8 mouse cellular contexts compared by ENCODE assay signal in genomic region chr11:97987551-97988526, GRCm38 (mm10). TPM values are rescaled to one million over a fixed set of nuclear protein-coding genes. Genes with fewer than 3 reads are reported as not detected.
A peak's percentile ranks its signal among the peaks of the same experiment; 100 is the strongest.
DNase-seq lines count a peak whose midpoint lies in the region; ATAC-seq lines count a peak whose summit lies in the region.

No protein-coding gene starts in this region.

- DNase-seq in adipocyte (ENCODE audit: low spot score), result peak; percentile 97
- peak; percentile 99 for DNase-seq in embryo, embryonic 10 days (ENCODE audit: low spot score)
- DNase-seq in gastrocnemius, postnatal 14 days, result peak; percentile 94
- peak; percentile 93 to 95 for DNase-seq in left cerebral cortex, postnatal 10 days (ENCODE audit: extremely low spot score in 1 of 2, low spot score in 2 of 2)
- DNase-seq in right cerebral cortex, postnatal 25 days, result peak; percentile 92
- DNase-seq in urinary bladder, postnatal 4 days (ENCODE audit: low spot score in 2 of 2), result peak; percentile 90 to 94

- intact Hi-C loops in gastrocnemius, postnatal 14 days (cut with DNase I; ENCODE audit: low total_unique reads), result loop anchor here (1.0 kb wide), 1 partner anchor 89 kb away; no protein-coding TSS in a partner anchor
- intact Hi-C loops in left cerebral cortex, postnatal 10 days (cut with DNase I), result loop anchor here (1.0 to 5.0 kb wide), 3 partner anchors 51 to 191 kb away; partner anchors contain the start of gene Lasp1

- ATAC-seq in inflammation-experienced regulatory T-cells, adult 6 months, result peak; percentile 66
- peak; percentile 74 for ATAC-seq in megakaryocyte-erythroid progenitor cell, adult 5-6 weeks (replicated peaks; ENCODE audit: low FRiP score, low TSS enrichment, poor library complexity, severe bottlenecking)

RNA-seq across cellular contexts. Expression of gene Plxdc1, which starts 1.6 kb away (rescaled TPM):
- 1 to 10 TPM; 6.2 to 8.0 TPM for total RNA-seq in gastrocnemius, postnatal 14 days (2021)
- polyA plus RNA-seq in inflammation-experienced regulatory T-cells, adult 6 months (2017; shearing (Covaris generic)), result 1 to 10 TPM; 1.1 to 8.5 (median 2.2) TPM
- 1 to 10 TPM; 5.9 to 8.3 TPM for total RNA-seq in left cerebral cortex, postnatal 10 days (2021)
- total RNA-seq in megakaryocyte-erythroid progenitor cell, adult 5-6 weeks (2014; fragmentation: Nextera tagmentation), result 10.2 and 11.8 TPM in 2 replicates
- 3.4 and 4.1 TPM in 2 replicates for total RNA-seq in megakaryocyte-erythroid progenitor cell, adult 5-6 weeks (2017)

RNA-seq across cellular contexts. Expression of gene Arl5c, which starts 8.1 kb away (rescaled TPM):
- under 1 TPM; 0.64 to 0.75 TPM for total RNA-seq in gastrocnemius, postnatal 14 days (2021)
- 10 to 100 TPM; 43.8 to 60.5 (median 53.2) TPM for polyA plus RNA-seq in inflammation-experienced regulatory T-cells, adult 6 months (2017; shearing (Covaris generic))
- 1 to 10 TPM; 2.6 to 3.7 TPM for total RNA-seq in left cerebral cortex, postnatal 10 days (2021)
- 2.4 and 9.8 TPM in 2 replicates for total RNA-seq in megakaryocyte-erythroid progenitor cell, adult 5-6 weeks (2014; fragmentation: Nextera tagmentation)
- total RNA-seq in megakaryocyte-erythroid progenitor cell, adult 5-6 weeks (2017), result 0.50 and 2.7 TPM in 2 replicates

RNA-seq across cellular contexts. Expression of gene Cacnb1, which starts 35.0 kb away (rescaled TPM):
- total RNA-seq in gastrocnemius, postnatal 14 days (2021), result 100 to 1,000 TPM; 281 to 311 TPM
- polyA plus RNA-seq in inflammation-experienced regulatory T-cells, adult 6 months (2017; shearing (Covaris generic)), result 1 to 10 TPM; 1.5 to 2.7 (median 2.4) TPM
- 100 to 1,000 TPM; 118 to 121 TPM for total RNA-seq in left cerebral cortex, postnatal 10 days (2021)
- total RNA-seq in megakaryocyte-erythroid progenitor cell, adult 5-6 weeks (2014; fragmentation: Nextera tagmentation), result 0.40 and 0.98 TPM in 2 replicates
- total RNA-seq in megakaryocyte-erythroid progenitor cell, adult 5-6 weeks (2017), result 0.38 TPM in 1 of 2 replicates, not detected in the other

RNA-seq across cellular contexts. Expression of gene Rpl19, which starts 38.7 kb away (rescaled TPM):
- 100 to 1,000 TPM; 628 to 686 TPM for total RNA-seq in gastrocnemius, postnatal 14 days (2021)
- 1,000 to 10,000 TPM; 2,465 to 4,071 (median 3,234) TPM for polyA plus RNA-seq in inflammation-experienced regulatory T-cells, adult 6 months (2017; shearing (Covaris generic))
- 100 to 1,000 TPM; 571 to 605 TPM for total RNA-seq in left cerebral cortex, postnatal 10 days (2021)
- total RNA-seq in megakaryocyte-erythroid progenitor cell, adult 5-6 weeks (2014; fragmentation: Nextera tagmentation), result 4,206 and 4,300 TPM in 2 replicates
- 1,746 and 2,000 TPM in 2 replicates for total RNA-seq in megakaryocyte-erythroid progenitor cell, adult 5-6 weeks (2017)

Comparison
In these comparisons a context has a peak if more than half of its experiments do, and no peak if none do; other contexts are left out.
1. Peak in every context shown above with its lines: DNase-seq and ATAC-seq.
2. RNA of gene Cacnb1, which starts 35.0 kb away (total RNA-seq): 281 to 311 TPM in gastrocnemius, postnatal 14 days and 118 to 121 TPM in left cerebral cortex, postnatal 10 days; 0.38 to 0.98 TPM in megakaryocyte-erythroid progenitor cell, adult 5-6 weeks; every median in the first group is over 10 times any median in the second.